Mouse (Mus musculus) MEL (cell line): ENCODE data around the gene Polr3gl. TPM values are rescaled to one million over a fixed set of nuclear protein-coding genes. Genes with fewer than 3 reads are reported as not detected.
A peak's percentile ranks its signal among the peaks of the same experiment; 100 is the strongest.

Experiments used
- DNase-seq: peaks from one replicate; pipeline ENCODE4 v3.0.0; 2011; ENCODE audit warnings: low read depth, low spot score
- H3K27ac ChIP-seq: 2 replicates; pipeline ENCODE4 v1.5.1; 2012; ENCODE audit warnings: low read depth, mild to moderate bottlenecking, control low read depth, low read length, moderate library complexity; ENCODE audit not compliant: control insufficient read depth
- H3K27me3 ChIP-seq, 2 experiments: fragments of 150-350 bp in 1 of 2; sonication (generic) in 1 of 2; 2 replicates each; pipeline ENCODE4 v1.6.1; 2012; ENCODE audit warnings: low read length in 2 of 2, mild to moderate bottlenecking in 2 of 2, improper control_type of control experiment in 1 of 2, moderate library complexity in 1 of 2; ENCODE audit not compliant: insufficient read depth in 2 of 2, control insufficient read depth in 1 of 2
- H3K36me3 ChIP-seq, 2 experiments: 2 replicates each; pipeline ENCODE4 v1.6.1; 2012 to 2014; ENCODE audit warnings: low read length in 2 of 2, improper control_type of control experiment in 1 of 2, inconsistent platforms in 1 of 2, mild to moderate bottlenecking in 1 of 2; ENCODE audit not compliant: insufficient read depth in 2 of 2, control insufficient read depth in 1 of 2
- H3K4me1 ChIP-seq, 2 experiments: fragments of 150-350 bp in 1 of 2; sonication (generic) in 1 of 2; 2 replicates each; pipeline ENCODE4 v1.6.1; 2012; ENCODE audit warnings: low read length in 2 of 2, improper control_type of control experiment in 1 of 2, mild to moderate bottlenecking in 1 of 2; ENCODE audit not compliant: insufficient read depth in 2 of 2, control insufficient read depth in 1 of 2
- H3K4me3 ChIP-seq, 2 experiments: fragments of 150-350 bp in 1 of 2; sonication (generic) in 1 of 2; 2 replicates each; pipeline ENCODE4 v1.5.1; 2012; ENCODE audit warnings: low read depth in 2 of 2, low read length in 2 of 2, mild to moderate bottlenecking in 2 of 2, moderate library complexity in 2 of 2, control low read depth in 1 of 2, improper control_type of control experiment in 1 of 2; ENCODE audit not compliant: control insufficient read depth in 1 of 2, insufficient read depth in 1 of 2
- H3K79me2 ChIP-seq: 2 replicates; pipeline ENCODE4 v1.6.1; 2012; ENCODE audit warnings: mild to moderate bottlenecking, low read length, moderate library complexity; ENCODE audit not compliant: control insufficient read depth, poor library complexity, insufficient read depth
- H3K9ac ChIP-seq: 2 replicates; pipeline ENCODE4 v1.6.1; 2012; ENCODE audit warnings: low read depth, mild to moderate bottlenecking, control low read depth, low read length, moderate library complexity; ENCODE audit not compliant: control insufficient read depth, poor library complexity, severe bottlenecking
- H3K9me3 ChIP-seq: fragments of 150-350 bp; sonication (generic); replicated peaks from 2 replicates; pipeline ENCODE4 v1.6.1; 2012; ENCODE audit warnings: mild to moderate bottlenecking, low read length, improper control_type of control experiment, moderate library complexity; ENCODE audit not compliant: insufficient read depth
- BHLHE40 ChIP-seq: IDR thresholded peaks from 2 replicates; pipeline ENCODE4 v1.6.1; 2012; ENCODE audit warnings: low read depth, mild to moderate bottlenecking, inconsistent platforms, low read length, improper control_type of control experiment, borderline replicate concordance
- CHD1 ChIP-seq: IDR thresholded peaks from 2 replicates; pipeline ENCODE4 v1.6.1; 2012; ENCODE audit warnings: low read depth, mild to moderate bottlenecking, inconsistent platforms, low read length, improper control_type of control experiment
- CTCF ChIP-seq, 3 experiments: IDR thresholded peaks in 2 of 3; conservative IDR thresholded peaks in 1 of 3; 2 replicates each; pipeline ENCODE4 v1.5.1; 2011 to 2012; ENCODE audit warnings: low read length in 3 of 3, low read depth in 2 of 3, mild to moderate bottlenecking in 2 of 3, improper control_type of control experiment in 1 of 3, inconsistent platforms in 1 of 3, mixed read lengths in 1 of 3, moderate library complexity in 1 of 3; ENCODE audit not compliant: control insufficient read depth in 1 of 3, insufficient read depth in 1 of 3, poor library complexity in 1 of 3, severe bottlenecking in 1 of 3
- E2F4 ChIP-seq: IDR thresholded peaks from 2 replicates; pipeline ENCODE4 v1.6.1; 2011; ENCODE audit warnings: low read depth, low read length, improper control_type of control experiment, borderline replicate concordance
- ELF1 ChIP-seq: IDR thresholded peaks from 2 replicates; pipeline ENCODE4 v1.6.1; 2014; ENCODE audit warnings: low read depth, mild to moderate bottlenecking, inconsistent platforms, low read length, improper control_type of control experiment, moderate library complexity
- EP300 ChIP-seq, 2 experiments: IDR thresholded peaks; 2 replicates each; pipeline ENCODE4 v1.6.1; 2011; ENCODE audit warnings: improper control_type of control experiment in 2 of 2, low read length in 2 of 2, low read depth in 1 of 2, mild to moderate bottlenecking in 1 of 2
- ETS1 ChIP-seq: IDR thresholded peaks from 2 replicates; pipeline ENCODE4 v1.6.1; 2012; ENCODE audit warnings: low read depth, mild to moderate bottlenecking, inconsistent platforms, low read length, improper control_type of control experiment, moderate library complexity
- HCFC1 ChIP-seq: IDR thresholded peaks from 2 replicates; pipeline ENCODE4 v1.6.1; 2012; ENCODE audit warnings: low read depth, mild to moderate bottlenecking, inconsistent platforms, low read length, improper control_type of control experiment, moderate library complexity
- MAFK ChIP-seq: IDR thresholded peaks from 2 replicates; pipeline ENCODE4 v1.6.1; 2011; ENCODE audit warnings: low read depth, mild to moderate bottlenecking, low read length, improper control_type of control experiment, borderline replicate concordance
- MAZ ChIP-seq: IDR thresholded peaks from 2 replicates; pipeline ENCODE4 v1.6.1; 2012; ENCODE audit warnings: low read depth, mild to moderate bottlenecking, inconsistent platforms, low read length, improper control_type of control experiment
- MXI1 ChIP-seq: IDR thresholded peaks from 2 replicates; pipeline ENCODE4 v1.6.1; 2011; ENCODE audit warnings: mild to moderate bottlenecking, low read depth, low read length, improper control_type of control experiment
- MYC ChIP-seq: IDR thresholded peaks from 2 replicates; pipeline ENCODE4 v1.6.1; 2011; ENCODE audit warnings: low read depth, mild to moderate bottlenecking, low read length, improper control_type of control experiment, moderate library complexity
- RAD21 ChIP-seq: IDR thresholded peaks from 2 replicates; pipeline ENCODE4 v1.6.1; 2011; ENCODE audit warnings: mild to moderate bottlenecking, low read depth, low read length, improper control_type of control experiment
- SIN3A ChIP-seq: IDR thresholded peaks from 2 replicates; pipeline ENCODE4 v1.6.1; 2012; ENCODE audit warnings: low read length, improper control_type of control experiment, inconsistent platforms
- SMC3 ChIP-seq: IDR thresholded peaks from 2 replicates; pipeline ENCODE4 v1.6.1; 2011; ENCODE audit warnings: low read depth, low read length, improper control_type of control experiment
- TBP ChIP-seq: IDR thresholded peaks from 2 replicates; pipeline ENCODE4 v1.8.0; 2011; ENCODE audit warnings: low read depth, low read length, improper control_type of control experiment
- UBTF ChIP-seq: IDR thresholded peaks from 2 replicates; pipeline ENCODE4 v1.6.1; 2012; ENCODE audit warnings: low read depth, mild to moderate bottlenecking, inconsistent platforms, low read length, improper control_type of control experiment, moderate library complexity, borderline replicate concordance; ENCODE audit not compliant: insufficient read depth
- ZC3H11A ChIP-seq: IDR thresholded peaks from 2 replicates; pipeline ENCODE4 v1.6.1; 2012; ENCODE audit warnings: low read depth, mild to moderate bottlenecking, inconsistent platforms, low read length, improper control_type of control experiment
- ZNF384 ChIP-seq: IDR thresholded peaks from 2 replicates; pipeline ENCODE4 v1.6.1; 2012; ENCODE audit warnings: low read depth, mild to moderate bottlenecking, inconsistent platforms, low read length, improper control_type of control experiment
- polyA plus RNA-seq, 2 experiments: library from polyadenylated mRNA; stranded (reverse) in 1 of 2; unstranded in 1 of 2; fragments of >175 nt in 1 of 2; fragments of >200 nt in 1 of 2; gene quantifications; 2 replicates each; pipeline versions ENCODE4 v1.2.1 to v1.2.4; 2012; ENCODE audit warnings: low replicate concordance in 2 of 2, low read depth in 1 of 2; ENCODE audit not compliant: insufficient read length in 2 of 2, insufficient read depth in 1 of 2, missing spikeins in 1 of 2
- total RNA-seq: library from RNA; depleted of rRNA; stranded (reverse); fragments of 300-350 nt; gene quantifications from 2 replicates; pipeline ENCODE4 v1.2.3, GENCODE M21; 2012

Gene Polr3gl
- total and polyA plus RNA-seq, 3 experiments: 31.1 to 39.8 TPM; not detected in 1

DNA sequence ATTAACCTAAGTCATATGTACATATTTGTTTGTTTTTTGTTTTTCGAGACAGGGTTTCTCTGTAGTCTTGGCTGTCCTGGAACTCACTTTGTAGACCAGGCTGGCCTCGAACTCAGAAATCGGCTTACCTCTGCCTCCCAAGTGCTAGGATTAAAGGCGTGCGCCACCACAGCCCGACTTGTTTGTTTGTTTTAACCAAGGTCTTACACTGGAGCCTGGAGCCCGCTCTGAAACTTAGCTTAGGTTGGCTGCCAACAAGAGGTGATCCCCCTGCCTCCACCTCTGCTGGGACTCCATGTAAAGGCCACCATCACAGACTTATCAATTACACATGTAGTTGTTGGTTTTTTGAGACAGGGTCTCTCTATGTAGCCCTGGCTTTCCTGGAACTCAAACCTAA is 45.2 kb downstream of the Polr3gl start:
- Histone ChIP-seq H3K79me2 (no peaks in the 10 kb centered on the region), H3K27me3 (no peaks in the 10 kb centered on the region), H3K36me3 (peaks cover 0 to 15% of the 10 kb centered on the region in 2 experiments; a peak in 2 of 4 replicates), H3K4me3 (no peak overlapping the region), H3K9ac (no peak overlapping the region), H3K4me1 (peaks cover 13 to 21% of the 10 kb centered on the region in 2 experiments), H3K27ac (no peak overlapping the region), H3K9me3 (no peaks in the 10 kb centered on the region)
- TF ChIP-seq CTCF (IDR thresholded peaks at IDR 0.05 in 2 of 3, conservative IDR thresholded peaks at IDR 0.05 in 1 of 3; ENCODE audit: control insufficient read depth in 1 of 3, insufficient read depth in 1 of 3, low read depth in 2 of 3, low read length in 3 of 3, poor library complexity in 1 of 3, severe bottlenecking in 1 of 3) (no peak), CHD1 (no peak), MAZ (no peak), TBP (peak; percentile 57; the same call in 1 of the 2 replicates), MAFK (no peak), UBTF (no peak), MXI1 (no peak)
- no peak for DNase-seq

DNA sequence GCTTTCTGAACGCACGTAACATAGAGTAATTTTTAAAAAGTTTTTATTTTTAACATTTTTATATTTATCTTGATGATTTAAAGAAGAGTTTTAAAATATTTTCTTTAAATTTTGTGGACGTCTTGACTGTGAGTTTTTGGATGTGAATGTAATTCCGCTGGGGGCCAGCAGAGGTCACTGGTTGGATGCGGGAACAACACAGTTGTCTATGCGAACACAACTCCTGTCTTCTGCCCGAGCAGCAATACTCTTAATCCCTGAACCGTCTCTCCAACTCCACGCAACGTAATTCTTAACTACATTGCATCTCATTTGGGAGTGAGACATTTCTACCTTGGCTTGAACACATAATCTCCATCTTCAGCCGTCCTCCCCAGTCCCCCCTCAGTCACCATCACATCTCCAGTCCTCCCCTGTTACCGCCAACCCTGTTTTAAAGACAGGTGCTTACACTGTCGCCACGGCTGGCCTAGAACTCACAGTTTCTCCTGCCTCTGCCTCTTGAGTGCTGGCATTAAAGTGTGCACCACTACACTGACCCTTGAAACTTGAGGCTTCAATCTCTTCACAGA is 46.5 kb downstream of the Polr3gl start:
- H3K9ac ChIP-seq: peak overlapping the region; percentile 18; the same call in 1 of the 2 replicates

More for the DNA sequence above, 46.5 kb downstream of the Polr3gl start:
- Histone ChIP-seq H3K4me1 (peaks cover 8 to 13% of the 10 kb centered on the region in 2 experiments), H3K9me3 (no peaks in the 10 kb centered on the region), H3K4me3 (peak overlapping the region; percentile 3 to 33; a peak in 3 of 4 replicates), H3K36me3 (peaks cover 0 to 6% of the 10 kb centered on the region in 2 experiments; a peak in 2 of 4 replicates), H3K79me2 (no peaks in the 10 kb centered on the region), H3K27me3 (no peaks in the 10 kb centered on the region), H3K27ac (no peak overlapping the region)
- TF ChIP-seq TBP: 0 out of 2 replicates have a peak, but pooled peaks have one; percentile 30
- no peak for TF ChIP-seq CHD1
- TF ChIP-seq HCFC1: peak; percentile 58; the same call in 1 of the 2 replicates
- TF ChIP-seq ZC3H11A: peak; percentile 99
- peak; percentile 100 for TF ChIP-seq SMC3
- no peak for TF ChIP-seq MAFK
- 0 out of 2 replicates have a peak, but pooled peaks have one; percentile 14 for TF ChIP-seq E2F4
- peak; percentile 19; the same call in 1 of the 2 replicates for TF ChIP-seq MXI1
- TF ChIP-seq CTCF (IDR thresholded peaks at IDR 0.05 in 2 of 3, conservative IDR thresholded peaks at IDR 0.05 in 1 of 3; ENCODE audit: control insufficient read depth in 1 of 3, insufficient read depth in 1 of 3, low read depth in 2 of 3, low read length in 3 of 3, poor library complexity in 1 of 3, severe bottlenecking in 1 of 3): peak; percentile 94 to 98 (median 98)
- 0 out of 2 replicates have a peak, but pooled peaks have one; percentile 22 for TF ChIP-seq MYC
- TF ChIP-seq ZNF384: no peak
- no peak for TF ChIP-seq EP300 (IDR thresholded peaks at IDR 0.05; ENCODE audit: low read depth in 1 of 2, low read length in 2 of 2)
- TF ChIP-seq RAD21: peak; percentile 100
- peak; percentile 85 for TF ChIP-seq SIN3A
- TF ChIP-seq ETS1: 0 out of 2 replicates have a peak, but pooled peaks have one; percentile 6
- TF ChIP-seq ELF1: 0 out of 2 replicates have a peak, but pooled peaks have one; percentile 11
- TF ChIP-seq BHLHE40: peak; percentile 3; the same call in 1 of the 2 replicates
- peak; percentile 92 for DNase-seq
